Mouse (Mus musculus) MEL (cell line): ENCODE measurements around the gene Il6st. TPM values are rescaled to one million over a fixed set of nuclear protein-coding genes. Genes with fewer than 3 reads are reported as not detected.

ENCODE experiments used
- DNase-seq: peaks from one replicate; pipeline ENCODE4 v3.0.0; 2011; ENCODE audit warnings: low read depth, low spot score
- H3K27ac ChIP-seq: 2 replicates; pipeline ENCODE4 v1.5.1; 2012; ENCODE audit warnings: low read depth, mild to moderate bottlenecking, control low read depth, low read length, moderate library complexity; ENCODE audit not compliant: control insufficient read depth
- H3K27me3 ChIP-seq, 2 experiments: fragments of 150-350 bp in 1 of 2; sonication (generic) in 1 of 2; 2 replicates each; pipeline ENCODE4 v1.6.1; 2012; ENCODE audit warnings: low read length in 2 of 2, mild to moderate bottlenecking in 2 of 2, improper control_type of control experiment in 1 of 2, moderate library complexity in 1 of 2; ENCODE audit not compliant: insufficient read depth in 2 of 2, control insufficient read depth in 1 of 2
- H3K36me3 ChIP-seq, 2 experiments: 2 replicates each; pipeline ENCODE4 v1.6.1; 2012 to 2014; ENCODE audit warnings: low read length in 2 of 2, improper control_type of control experiment in 1 of 2, inconsistent platforms in 1 of 2, mild to moderate bottlenecking in 1 of 2; ENCODE audit not compliant: insufficient read depth in 2 of 2, control insufficient read depth in 1 of 2
- H3K4me1 ChIP-seq, 2 experiments: fragments of 150-350 bp in 1 of 2; sonication (generic) in 1 of 2; 2 replicates each; pipeline ENCODE4 v1.6.1; 2012; ENCODE audit warnings: low read length in 2 of 2, improper control_type of control experiment in 1 of 2, mild to moderate bottlenecking in 1 of 2; ENCODE audit not compliant: insufficient read depth in 2 of 2, control insufficient read depth in 1 of 2
- H3K4me3 ChIP-seq, 2 experiments: fragments of 150-350 bp in 1 of 2; sonication (generic) in 1 of 2; 2 replicates each; pipeline ENCODE4 v1.5.1; 2012; ENCODE audit warnings: low read depth in 2 of 2, low read length in 2 of 2, mild to moderate bottlenecking in 2 of 2, moderate library complexity in 2 of 2, control low read depth in 1 of 2, improper control_type of control experiment in 1 of 2; ENCODE audit not compliant: control insufficient read depth in 1 of 2, insufficient read depth in 1 of 2
- H3K79me2 ChIP-seq: 2 replicates; pipeline ENCODE4 v1.6.1; 2012; ENCODE audit warnings: mild to moderate bottlenecking, low read length, moderate library complexity; ENCODE audit not compliant: control insufficient read depth, poor library complexity, insufficient read depth
- H3K9ac ChIP-seq: 2 replicates; pipeline ENCODE4 v1.6.1; 2012; ENCODE audit warnings: low read depth, mild to moderate bottlenecking, control low read depth, low read length, moderate library complexity; ENCODE audit not compliant: control insufficient read depth, poor library complexity, severe bottlenecking
- H3K9me3 ChIP-seq: fragments of 150-350 bp; sonication (generic); replicated peaks from 2 replicates; pipeline ENCODE4 v1.6.1; 2012; ENCODE audit warnings: mild to moderate bottlenecking, low read length, improper control_type of control experiment, moderate library complexity; ENCODE audit not compliant: insufficient read depth
- CHD2 ChIP-seq: IDR thresholded peaks from 2 replicates; pipeline ENCODE4 v1.6.1; 2011; ENCODE audit warnings: low read length, improper control_type of control experiment
- CTCF ChIP-seq, 3 experiments: IDR thresholded peaks in 2 of 3; conservative IDR thresholded peaks in 1 of 3; 2 replicates each; pipeline ENCODE4 v1.5.1; 2011 to 2012; ENCODE audit warnings: low read length in 3 of 3, low read depth in 2 of 3, mild to moderate bottlenecking in 2 of 3, improper control_type of control experiment in 1 of 3, inconsistent platforms in 1 of 3, mixed read lengths in 1 of 3, moderate library complexity in 1 of 3; ENCODE audit not compliant: control insufficient read depth in 1 of 3, insufficient read depth in 1 of 3, poor library complexity in 1 of 3, severe bottlenecking in 1 of 3
- ETS1 ChIP-seq: IDR thresholded peaks from 2 replicates; pipeline ENCODE4 v1.6.1; 2012; ENCODE audit warnings: low read depth, mild to moderate bottlenecking, inconsistent platforms, low read length, improper control_type of control experiment, moderate library complexity
- JUND ChIP-seq: IDR thresholded peaks from 2 replicates; pipeline ENCODE4 v1.6.1; 2011; ENCODE audit warnings: low read depth, mild to moderate bottlenecking, improper control_type of control experiment, low read length
- KAT2A ChIP-seq: conservative IDR thresholded peaks from 2 replicates; pipeline ENCODE4 v1.6.1; 2012; ENCODE audit warnings: low read depth, low read length, improper control_type of control experiment, inconsistent platforms
- MAFK ChIP-seq: IDR thresholded peaks from 2 replicates; pipeline ENCODE4 v1.6.1; 2011; ENCODE audit warnings: low read depth, mild to moderate bottlenecking, low read length, improper control_type of control experiment, borderline replicate concordance
- MAX ChIP-seq: IDR thresholded peaks from 2 replicates; pipeline ENCODE4 v1.6.1; 2011; ENCODE audit warnings: low read length, improper control_type of control experiment
- MYB ChIP-seq: IDR thresholded peaks from 2 replicates; pipeline ENCODE4 v1.6.1; 2011; ENCODE audit warnings: mild to moderate bottlenecking, low read depth, low read length, improper control_type of control experiment
- MYC ChIP-seq: IDR thresholded peaks from 2 replicates; pipeline ENCODE4 v1.6.1; 2011; ENCODE audit warnings: low read depth, mild to moderate bottlenecking, low read length, improper control_type of control experiment, moderate library complexity
- NRF1 ChIP-seq: IDR thresholded peaks from 2 replicates; pipeline ENCODE4 v1.6.1; 2014; ENCODE audit warnings: low read depth, mild to moderate bottlenecking, inconsistent platforms, low read length, improper control_type of control experiment, moderate library complexity; ENCODE audit not compliant: poor library complexity, insufficient read depth, severe bottlenecking
- POLR2AphosphoS5 ChIP-seq: IDR thresholded peaks from 2 replicates; pipeline ENCODE4 v1.6.1; 2012; ENCODE audit warnings: low read depth, borderline replicate concordance, mild to moderate bottlenecking, inconsistent platforms, low read length, moderate library complexity, mixed read lengths
- RAD21 ChIP-seq: IDR thresholded peaks from 2 replicates; pipeline ENCODE4 v1.6.1; 2011; ENCODE audit warnings: mild to moderate bottlenecking, low read depth, low read length, improper control_type of control experiment
- RCOR1 ChIP-seq: IDR thresholded peaks from 2 replicates; pipeline ENCODE4 v1.6.1; 2012; ENCODE audit warnings: low read depth, mild to moderate bottlenecking, inconsistent platforms, low read length, improper control_type of control experiment
- SIN3A ChIP-seq: IDR thresholded peaks from 2 replicates; pipeline ENCODE4 v1.6.1; 2012; ENCODE audit warnings: low read length, improper control_type of control experiment, inconsistent platforms
- SMC3 ChIP-seq: IDR thresholded peaks from 2 replicates; pipeline ENCODE4 v1.6.1; 2011; ENCODE audit warnings: low read depth, low read length, improper control_type of control experiment
- TAL1 ChIP-seq: IDR thresholded peaks from 2 replicates; pipeline ENCODE4 v1.6.1; 2012; ENCODE audit warnings: mild to moderate bottlenecking, inconsistent platforms, low read length, moderate library complexity, mixed read lengths
- UBTF ChIP-seq: IDR thresholded peaks from 2 replicates; pipeline ENCODE4 v1.6.1; 2012; ENCODE audit warnings: low read depth, mild to moderate bottlenecking, inconsistent platforms, low read length, improper control_type of control experiment, moderate library complexity, borderline replicate concordance; ENCODE audit not compliant: insufficient read depth
- USF2 ChIP-seq, 2 experiments: IDR thresholded peaks; 2 replicates each; pipeline ENCODE4 v1.6.1; 2011 to 2012; ENCODE audit warnings: improper control_type of control experiment in 2 of 2, low read length in 2 of 2, borderline replicate concordance in 1 of 2, inconsistent platforms in 1 of 2, low read depth in 1 of 2, mild to moderate bottlenecking in 1 of 2; ENCODE audit not compliant: insufficient read depth in 1 of 2
- ZC3H11A ChIP-seq: IDR thresholded peaks from 2 replicates; pipeline ENCODE4 v1.6.1; 2012; ENCODE audit warnings: low read depth, mild to moderate bottlenecking, inconsistent platforms, low read length, improper control_type of control experiment
- ZMIZ1 ChIP-seq: IDR thresholded peaks from 2 replicates; pipeline ENCODE4 v1.6.1; 2012; ENCODE audit warnings: low read depth, mild to moderate bottlenecking, inconsistent platforms, low read length, improper control_type of control experiment, moderate library complexity
- polyA plus RNA-seq, 2 experiments: library from polyadenylated mRNA; stranded (reverse) in 1 of 2; unstranded in 1 of 2; fragments of >175 nt in 1 of 2; fragments of >200 nt in 1 of 2; gene quantifications; 2 replicates each; pipeline versions ENCODE4 v1.2.1 to v1.2.4; 2012; ENCODE audit warnings: low replicate concordance in 2 of 2, low read depth in 1 of 2; ENCODE audit not compliant: insufficient read length in 2 of 2, insufficient read depth in 1 of 2, missing spikeins in 1 of 2
- total RNA-seq: library from RNA; depleted of rRNA; stranded (reverse); fragments of 300-350 nt; gene quantifications from 2 replicates; pipeline ENCODE4 v1.2.3, GENCODE M21; 2012

The Il6st gene
- total and polyA plus RNA-seq, 3 experiments = 1.7 to 3.7 TPM; not detected in 1

- TF ChIP-seq CHD2 (no peak), MYB (no peak)
Measured at GRCm38 (mm10) chr13:112522896-112523295, 59.0 kb downstream of the Il6st start.

GRCm38 (mm10) chr13:112523346-112523970 lies 59.6 kb downstream of the Il6st start:
- Histone ChIP-seq H3K27me3 (no peaks in the 10 kb centered on the region), H3K27ac (no peak overlapping the region), H3K36me3 (no peaks in the 10 kb centered on the region), H3K79me2 (no peaks in the 10 kb centered on the region), H3K9me3 (no peaks in the 10 kb centered on the region), H3K4me1 (no peaks in the 10 kb centered on the region), H3K4me3 (no peak overlapping the region), H3K9ac (no peak overlapping the region)
- TF ChIP-seq UBTF = no peak
- TF ChIP-seq CTCF (IDR thresholded peaks at IDR 0.05 in 2 of 3, conservative IDR thresholded peaks at IDR 0.05 in 1 of 3; ENCODE audit: control insufficient read depth in 1 of 3, insufficient read depth in 1 of 3, low read depth in 2 of 3, low read length in 3 of 3, poor library complexity in 1 of 3, severe bottlenecking in 1 of 3) = no peak
- no peak for DNase-seq

More at GRCm38 (mm10) chr13:112522896-112523295, 59.0 kb downstream of the Il6st start:
- Histone ChIP-seq H3K9ac (no peak overlapping the region), H3K27me3 (no peaks in the 10 kb centered on the region), H3K9me3 (no peaks in the 10 kb centered on the region), H3K4me1 (no peaks in the 10 kb centered on the region), H3K4me3 (no peak overlapping the region), H3K79me2 (no peaks in the 10 kb centered on the region), H3K36me3 (no peaks in the 10 kb centered on the region), H3K27ac (no peak overlapping the region)
- DNase-seq = no peak

GRCm38 (mm10) chr13:112527186-112527585 lies 63.3 kb downstream of the Il6st start:
- Histone ChIP-seq H3K9me3 (no peaks in the 10 kb centered on the region), H3K4me1 (no peaks in the 10 kb centered on the region), H3K4me3 (no peak overlapping the region), H3K27ac (no peak overlapping the region), H3K27me3 (no peaks in the 10 kb centered on the region), H3K36me3 (no peaks in the 10 kb centered on the region), H3K79me2 (no peaks in the 10 kb centered on the region), H3K9ac (no peak overlapping the region)
- TF ChIP-seq POLR2AphosphoS5 = no peak
- no peak for TF ChIP-seq MAX
- no peak for TF ChIP-seq MAFK
- TF ChIP-seq JUND = no peak
- TF ChIP-seq ETS1 = no peak
- TF ChIP-seq NRF1 = no peak
- TF ChIP-seq RAD21 = no peak
- no peak for TF ChIP-seq SIN3A
- TF ChIP-seq ZMIZ1 = no peak
- TF ChIP-seq CHD2 = no peak
- no peak for TF ChIP-seq ZC3H11A
- TF ChIP-seq MYC = no peak
- no peak for TF ChIP-seq KAT2A
- TF ChIP-seq USF2 (IDR thresholded peaks at IDR 0.05; ENCODE audit: borderline replicate concordance in 1 of 2, insufficient read depth in 1 of 2, low read depth in 1 of 2, low read length in 2 of 2) = no peak
- no peak for TF ChIP-seq TAL1
- TF ChIP-seq SMC3 = no peak
- no peak for TF ChIP-seq RCOR1
- no peak for DNase-seq
